Mouse (Mus musculus) megakaryocyte, embryonic 14.5 days (primary cell): ENCODE results near the gene Agpat2.

Experiments
- FLI1 ChIP-seq: IDR thresholded peaks from 2 replicates; pipeline ENCODE4 v1.6.1; 2012; ENCODE audit warnings: low read length, inconsistent platforms, mixed read lengths
- GATA1 ChIP-seq: IDR thresholded peaks from 3 replicates; pipeline ENCODE4 v1.6.1; 2012; ENCODE audit warnings: mixed read lengths, low read length, inconsistent platforms, borderline replicate concordance

GRCm38 (mm10) chr2:26547481-26547880, 56.7 kb downstream of the Agpat2 start:
- TF ChIP-seq FLI1 (no peak), GATA1 (no peak)
